Mouse (Mus musculus): Measurements from ENCODE around the gene Cntf. TPM values are rescaled to one million over a fixed set of nuclear protein-coding genes. Genes with fewer than 3 reads are reported as not detected.

The Cntf gene
- polyA plus RNA-seq (2014; fragmentation: Illumina TruSeq; extraction: RNeasy Lipid Tissue Mini Kit (QIAGEN cat#74804); ENCODE audit: low read depth, low replicate concordance): 1.4 TPM

GRCm38 (mm10) chr19:12765308-12765707 is at the start of gene Cntf:
Cntf (minus strand) TSS chr19:12765632.

DNA sequence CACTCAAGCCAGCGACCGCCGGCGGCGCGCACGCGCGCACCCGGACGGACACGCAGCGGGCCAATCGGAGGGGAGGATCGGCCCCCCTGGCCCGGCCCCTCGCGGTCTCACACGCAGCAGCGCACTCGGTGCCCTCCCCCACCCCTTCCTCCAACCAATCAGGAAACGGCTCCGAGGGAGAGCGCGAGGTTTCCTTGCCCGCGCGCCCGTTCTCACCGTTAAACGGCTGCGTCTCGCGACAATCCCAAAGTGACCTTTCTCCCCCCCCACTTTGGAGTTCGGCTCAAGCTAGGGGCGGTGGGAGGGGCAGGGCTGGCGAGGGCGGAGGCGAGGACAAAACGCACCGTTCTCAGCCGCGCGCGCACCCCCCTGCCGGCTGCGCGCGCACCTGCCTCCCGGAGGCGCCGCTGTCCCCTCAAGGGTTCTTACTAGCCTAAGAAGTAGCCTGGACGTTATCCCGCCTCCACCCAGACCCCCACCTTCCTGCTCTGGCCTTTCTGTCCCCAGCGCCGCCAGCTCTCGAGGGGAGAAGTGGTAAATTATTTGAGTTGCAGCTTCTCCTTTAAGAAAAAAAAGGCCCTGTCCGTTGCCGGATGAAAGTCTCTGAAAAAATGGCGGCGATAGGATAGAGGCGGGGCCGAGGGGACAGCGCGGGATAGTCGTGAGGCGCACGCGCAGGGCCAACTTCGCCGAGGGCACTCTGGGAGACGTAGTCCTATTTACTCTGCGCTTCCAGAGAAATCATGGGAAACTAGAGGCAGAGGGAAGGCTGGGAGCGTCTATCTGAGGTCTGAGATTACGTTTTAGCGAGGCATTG is 30.3 kb upstream of the Cntf start, which contains the start of the genes Zfp91 and Lpxn:
TSS of gene Zfp91 (minus strand) at position 616 of the 817 bp plus-strand sequence.
TSS of gene Lpxn (plus strand) at position 683 of the 817 bp plus-strand sequence.

Other genes with a start within 250 kb of the Cntf start
- 20.9 TPM for gene Fam111a, start 219.9 kb downstream of the Cntf start, polyA plus RNA-seq (2014; fragmentation: Illumina TruSeq; extraction: RNeasy Lipid Tissue Mini Kit (QIAGEN cat#74804); ENCODE audit: low read depth, low replicate concordance)
- gene Gm4952, start 165.7 kb downstream of the Cntf start, polyA plus RNA-seq (2014; fragmentation: Illumina TruSeq; extraction: RNeasy Lipid Tissue Mini Kit (QIAGEN cat#74804); ENCODE audit: low read depth, low replicate concordance): not detected
- not detected for gene Glyat, start 132.3 kb downstream of the Cntf start, polyA plus RNA-seq (2014; fragmentation: Illumina TruSeq; extraction: RNeasy Lipid Tissue Mini Kit (QIAGEN cat#74804); ENCODE audit: low read depth, low replicate concordance)
- not detected for gene Olfr1442, start 95.2 kb downstream of the Cntf start, polyA plus RNA-seq (2014; fragmentation: Illumina TruSeq; extraction: RNeasy Lipid Tissue Mini Kit (QIAGEN cat#74804); ENCODE audit: low read depth, low replicate concordance)
- not detected for gene Olfr1443, start 87.5 kb downstream of the Cntf start, polyA plus RNA-seq (2014; fragmentation: Illumina TruSeq; extraction: RNeasy Lipid Tissue Mini Kit (QIAGEN cat#74804); ENCODE audit: low read depth, low replicate concordance)
- not detected for gene Keg1, start 69.8 kb downstream of the Cntf start, polyA plus RNA-seq (2014; fragmentation: Illumina TruSeq; extraction: RNeasy Lipid Tissue Mini Kit (QIAGEN cat#74804); ENCODE audit: low read depth, low replicate concordance)
- 218 TPM for gene Zfp91, start 30.5 kb upstream of the Cntf start, polyA plus RNA-seq (2014; fragmentation: Illumina TruSeq; extraction: RNeasy Lipid Tissue Mini Kit (QIAGEN cat#74804); ENCODE audit: low read depth, low replicate concordance)
- 2.1 TPM for gene Lpxn, start 30.6 kb upstream of the Cntf start, polyA plus RNA-seq (2014; fragmentation: Illumina TruSeq; extraction: RNeasy Lipid Tissue Mini Kit (QIAGEN cat#74804); ENCODE audit: low read depth, low replicate concordance)
- gene Gm5244, start 81.0 kb upstream of the Cntf start, polyA plus RNA-seq (2014; fragmentation: Illumina TruSeq; extraction: RNeasy Lipid Tissue Mini Kit (QIAGEN cat#74804); ENCODE audit: low read depth, low replicate concordance): not detected
- gene Olfr1444, start 91.7 kb upstream of the Cntf start, polyA plus RNA-seq (2014; fragmentation: Illumina TruSeq; extraction: RNeasy Lipid Tissue Mini Kit (QIAGEN cat#74804); ENCODE audit: low read depth, low replicate concordance): not detected
- not detected for gene Olfr1445, start 118.2 kb upstream of the Cntf start, polyA plus RNA-seq (2014; fragmentation: Illumina TruSeq; extraction: RNeasy Lipid Tissue Mini Kit (QIAGEN cat#74804); ENCODE audit: low read depth, low replicate concordance)
- not detected for gene Olfr1446, start 127.9 kb upstream of the Cntf start, polyA plus RNA-seq (2014; fragmentation: Illumina TruSeq; extraction: RNeasy Lipid Tissue Mini Kit (QIAGEN cat#74804); ENCODE audit: low read depth, low replicate concordance)
- gene Olfr1447, start 138.1 kb upstream of the Cntf start, polyA plus RNA-seq (2014; fragmentation: Illumina TruSeq; extraction: RNeasy Lipid Tissue Mini Kit (QIAGEN cat#74804); ENCODE audit: low read depth, low replicate concordance): not detected
- gene Olfr1448, start 158.8 kb upstream of the Cntf start, polyA plus RNA-seq (2014; fragmentation: Illumina TruSeq; extraction: RNeasy Lipid Tissue Mini Kit (QIAGEN cat#74804); ENCODE audit: low read depth, low replicate concordance): not detected
- gene Olfr1449, start 165.2 kb upstream of the Cntf start, polyA plus RNA-seq (2014; fragmentation: Illumina TruSeq; extraction: RNeasy Lipid Tissue Mini Kit (QIAGEN cat#74804); ENCODE audit: low read depth, low replicate concordance): not detected
- not detected for gene Olfr1450, start 184.6 kb upstream of the Cntf start, polyA plus RNA-seq (2014; fragmentation: Illumina TruSeq; extraction: RNeasy Lipid Tissue Mini Kit (QIAGEN cat#74804); ENCODE audit: low read depth, low replicate concordance)
- gene Olfr1451, start 229.4 kb upstream of the Cntf start, polyA plus RNA-seq (2014; fragmentation: Illumina TruSeq; extraction: RNeasy Lipid Tissue Mini Kit (QIAGEN cat#74804); ENCODE audit: low read depth, low replicate concordance): not detected

Data from adrenal gland, adult 10 weeks (tissue).